Mouse (Mus musculus): ENCODE measurements around the gene Gabbr2. TPM values are rescaled to one million over a fixed set of nuclear protein-coding genes. Genes with fewer than 3 reads are reported as not detected.

Gabbr2 gene
- polyA plus RNA-seq, 1 experiment from 2014 or later, result 0.09 TPM

DNA sequence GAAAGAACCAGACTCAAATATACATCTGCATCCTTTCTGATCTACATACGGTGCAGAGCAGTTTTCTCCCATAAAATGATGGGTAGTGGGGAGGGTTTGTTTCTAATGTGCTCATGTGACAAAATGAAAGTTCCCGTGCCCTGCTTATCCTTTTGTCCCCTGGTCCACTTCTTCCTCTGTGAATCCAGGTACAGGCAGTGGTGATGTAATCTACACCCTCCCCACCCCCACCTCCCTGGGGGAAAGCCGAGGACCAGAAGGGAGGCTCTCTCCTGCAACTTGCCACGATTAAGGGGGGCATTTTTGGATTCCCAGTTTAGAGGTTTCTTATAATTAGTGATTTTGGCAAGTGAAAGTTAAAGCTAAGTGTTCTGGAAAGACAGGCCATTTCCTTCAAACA is 110.4 kb downstream of the Gabbr2 start:
- Histone ChIP-seq H3K4me2 (replicated peaks; ENCODE audit: low read depth, low read length) (no peak overlapping the region), H3K9me3 (ENCODE audit: control insufficient read depth, low read depth, low read length) (no peaks in the 10 kb centered on the region), H3K27me3 (ENCODE audit: control insufficient read depth, insufficient read depth, low read length) (no peaks in the 10 kb centered on the region), H3K36me3 (ENCODE audit: control insufficient read depth, insufficient read depth, low read length) (no peaks in the 10 kb centered on the region), H3K4me1 (ENCODE audit: control insufficient read depth, insufficient read depth, low read length) (peaks cover 6% of the 10 kb centered on the region; the same call in 1 of the 2 replicates), H3K9ac (replicated peaks; ENCODE audit: low read depth, low read length) (no peak overlapping the region), H3K4me3 (ENCODE audit: low read depth, low read length) (no peak overlapping the region), H3K27ac (ENCODE audit: low read length) (no peak overlapping the region)
- no peak for ATAC-seq (ENCODE audit: insufficient number of reproducible peaks, insufficient read depth, low FRiP score, low read depth)
- 54% methylated on average over 4 of the region's 4 CpGs for WGBS

GRCm38 (mm10) chr4:46879943-46880342 is 111.7 kb downstream of the Gabbr2 start:
- H3K36me3 ChIP-seq (ENCODE audit: control insufficient read depth, insufficient read depth, low read length), result no peaks in the 10 kb centered on the region
- H3K9me3 ChIP-seq (ENCODE audit: control insufficient read depth, low read depth, low read length), result no peaks in the 10 kb centered on the region
- H3K4me1 ChIP-seq (ENCODE audit: control insufficient read depth, insufficient read depth, low read length), result peaks cover 6% of the 10 kb centered on the region; the same call in 1 of the 2 replicates
- H3K27ac ChIP-seq (ENCODE audit: low read length), result no peak overlapping the region
- H3K9ac ChIP-seq (replicated peaks; ENCODE audit: low read depth, low read length), result no peak overlapping the region
- WGBS, result 52% methylated on average over 4 of the region's 4 CpGs
- no peaks in the 10 kb centered on the region for H3K27me3 ChIP-seq (ENCODE audit: control insufficient read depth, insufficient read depth, low read length)
- H3K4me2 ChIP-seq (replicated peaks; ENCODE audit: low read depth, low read length), result no peak overlapping the region
- no peak overlapping the region for H3K4me3 ChIP-seq (ENCODE audit: low read depth, low read length)
- no peak for ATAC-seq (ENCODE audit: insufficient number of reproducible peaks, insufficient read depth, low FRiP score, low read depth)

DNA sequence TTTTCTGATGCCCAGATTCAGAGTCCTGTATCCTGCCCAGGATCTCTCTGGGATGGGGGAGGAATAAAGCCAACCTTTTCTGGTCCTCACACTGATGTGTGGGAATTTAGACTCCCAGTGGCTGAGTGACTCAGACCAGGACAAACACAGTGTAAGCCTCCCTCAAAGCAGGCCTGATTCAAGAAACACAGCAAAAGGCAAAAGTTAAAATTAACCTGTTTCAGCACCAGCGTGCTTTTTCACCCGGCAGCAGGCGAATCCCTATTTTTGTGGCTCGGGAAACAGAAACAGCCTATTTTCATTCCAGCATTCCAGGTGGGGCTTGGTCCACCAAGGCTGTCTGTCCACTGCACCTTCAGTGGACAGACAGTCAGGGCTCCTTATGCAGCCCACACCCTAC is 118.9 kb downstream of the Gabbr2 start:
- WGBS, result 77% methylated on average over 4 of the region's 4 CpGs
- Histone ChIP-seq H3K4me2 (replicated peaks; ENCODE audit: low read depth, low read length) (no peak overlapping the region), H3K4me1 (ENCODE audit: control insufficient read depth, insufficient read depth, low read length) (no peaks in the 10 kb centered on the region), H3K27me3 (ENCODE audit: control insufficient read depth, insufficient read depth, low read length) (no peaks in the 10 kb centered on the region), H3K9ac (replicated peaks; ENCODE audit: low read depth, low read length) (no peak overlapping the region), H3K27ac (ENCODE audit: low read length) (no peak overlapping the region), H3K4me3 (ENCODE audit: low read depth, low read length) (no peak overlapping the region), H3K36me3 (ENCODE audit: control insufficient read depth, insufficient read depth, low read length) (no peaks in the 10 kb centered on the region), H3K9me3 (ENCODE audit: control insufficient read depth, low read depth, low read length) (no peaks in the 10 kb centered on the region)
- ATAC-seq (ENCODE audit: insufficient number of reproducible peaks, insufficient read depth, low FRiP score, low read depth), result no peak

GRCm38 (mm10) chr4:46870157-46870556 is 121.5 kb downstream of the Gabbr2 start:
- Histone ChIP-seq H3K27me3 (ENCODE audit: control insufficient read depth, insufficient read depth, low read length) (no peaks in the 10 kb centered on the region), H3K4me3 (ENCODE audit: low read depth, low read length) (no peak overlapping the region), H3K9me3 (ENCODE audit: control insufficient read depth, low read depth, low read length) (no peaks in the 10 kb centered on the region), H3K27ac (ENCODE audit: low read length) (no peak overlapping the region), H3K36me3 (ENCODE audit: control insufficient read depth, insufficient read depth, low read length) (no peaks in the 10 kb centered on the region), H3K4me2 (replicated peaks; ENCODE audit: low read depth, low read length) (no peak overlapping the region), H3K4me1 (ENCODE audit: control insufficient read depth, insufficient read depth, low read length) (no peaks in the 10 kb centered on the region), H3K9ac (replicated peaks; ENCODE audit: low read depth, low read length) (no peak overlapping the region)
- no peak for ATAC-seq (ENCODE audit: insufficient number of reproducible peaks, insufficient read depth, low FRiP score, low read depth)
- 28% methylated on average over 6 of the region's 6 CpGs for WGBS

DNA sequence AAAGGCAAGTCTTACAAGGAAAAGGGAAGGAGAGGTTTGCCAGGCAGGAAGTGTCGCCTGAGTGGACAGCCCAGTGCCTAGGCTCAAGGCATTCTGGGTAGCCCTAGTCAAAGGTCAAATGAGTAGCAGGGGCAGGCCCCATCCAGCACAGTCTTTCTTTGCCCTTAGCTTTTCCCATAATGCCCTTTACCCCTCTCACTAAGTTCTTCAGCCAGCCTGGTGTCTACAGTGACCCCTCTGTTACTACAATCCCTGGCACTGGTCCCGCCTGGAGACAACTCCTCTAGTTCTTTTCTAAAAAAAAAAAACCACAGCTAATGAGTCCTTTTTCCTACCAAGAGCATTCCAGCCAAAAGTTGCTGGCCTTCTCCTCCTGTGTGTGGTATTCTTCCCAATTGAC is 122.3 kb downstream of the Gabbr2 start:
- no peak overlapping the region for H3K9ac ChIP-seq (replicated peaks; ENCODE audit: low read depth, low read length)
- H3K36me3 ChIP-seq (ENCODE audit: control insufficient read depth, insufficient read depth, low read length), result no peaks in the 10 kb centered on the region
- H3K27me3 ChIP-seq (ENCODE audit: control insufficient read depth, insufficient read depth, low read length), result no peaks in the 10 kb centered on the region
- WGBS, result 86% methylated on average over 2 of the region's 2 CpGs
- H3K9me3 ChIP-seq (ENCODE audit: control insufficient read depth, low read depth, low read length), result no peaks in the 10 kb centered on the region
- no peak overlapping the region for H3K4me2 ChIP-seq (replicated peaks; ENCODE audit: low read depth, low read length)
- ATAC-seq (ENCODE audit: insufficient number of reproducible peaks, insufficient read depth, low FRiP score, low read depth), result no peak
- H3K4me3 ChIP-seq (ENCODE audit: low read depth, low read length), result no peak overlapping the region
- no peaks in the 10 kb centered on the region for H3K4me1 ChIP-seq (ENCODE audit: control insufficient read depth, insufficient read depth, low read length)
- H3K27ac ChIP-seq (ENCODE audit: low read length), result no peak overlapping the region

GRCm38 (mm10) chr4:46868921-46869320 is 122.8 kb downstream of the Gabbr2 start:
- Histone ChIP-seq H3K27ac (ENCODE audit: low read length) (no peak overlapping the region), H3K4me3 (ENCODE audit: low read depth, low read length) (no peak overlapping the region), H3K4me2 (replicated peaks; ENCODE audit: low read depth, low read length) (no peak overlapping the region), H3K9ac (replicated peaks; ENCODE audit: low read depth, low read length) (no peak overlapping the region), H3K27me3 (ENCODE audit: control insufficient read depth, insufficient read depth, low read length) (no peaks in the 10 kb centered on the region), H3K9me3 (ENCODE audit: control insufficient read depth, low read depth, low read length) (no peaks in the 10 kb centered on the region), H3K36me3 (ENCODE audit: control insufficient read depth, insufficient read depth, low read length) (no peaks in the 10 kb centered on the region), H3K4me1 (ENCODE audit: control insufficient read depth, insufficient read depth, low read length) (no peaks in the 10 kb centered on the region)
- ATAC-seq (ENCODE audit: insufficient number of reproducible peaks, insufficient read depth, low FRiP score, low read depth), result no peak
- 80% methylated on average over 3 of the region's 3 CpGs for WGBS

GRCm38 (mm10) chr4:46868181-46868580 is 123.5 kb downstream of the Gabbr2 start:
- Histone ChIP-seq H3K9ac (replicated peaks; ENCODE audit: low read depth, low read length) (no peak overlapping the region), H3K27ac (ENCODE audit: low read length) (no peak overlapping the region), H3K27me3 (ENCODE audit: control insufficient read depth, insufficient read depth, low read length) (no peaks in the 10 kb centered on the region), H3K36me3 (ENCODE audit: control insufficient read depth, insufficient read depth, low read length) (no peaks in the 10 kb centered on the region), H3K4me3 (ENCODE audit: low read depth, low read length) (no peak overlapping the region), H3K4me1 (ENCODE audit: control insufficient read depth, insufficient read depth, low read length) (no peaks in the 10 kb centered on the region), H3K9me3 (ENCODE audit: control insufficient read depth, low read depth, low read length) (no peaks in the 10 kb centered on the region), H3K4me2 (replicated peaks; ENCODE audit: low read depth, low read length) (no peak overlapping the region)
- WGBS, result 67% methylated on average over 5 of the region's 5 CpGs
- no peak for ATAC-seq (ENCODE audit: insufficient number of reproducible peaks, insufficient read depth, low FRiP score, low read depth)

- 67% methylated on average over 10 of the region's 10 CpGs for WGBS
- no peak overlapping the region for H3K27ac ChIP-seq (ENCODE audit: low read length)
- no peaks in the 10 kb centered on the region for H3K27me3 ChIP-seq (ENCODE audit: control insufficient read depth, insufficient read depth, low read length)
- no peak overlapping the region for H3K9ac ChIP-seq (replicated peaks; ENCODE audit: low read depth, low read length)
- no peak overlapping the region for H3K4me2 ChIP-seq (replicated peaks; ENCODE audit: low read depth, low read length)
- no peak overlapping the region for H3K4me3 ChIP-seq (ENCODE audit: low read depth, low read length)
- no peaks in the 10 kb centered on the region for H3K4me1 ChIP-seq (ENCODE audit: control insufficient read depth, insufficient read depth, low read length)
- no peaks in the 10 kb centered on the region for H3K36me3 ChIP-seq (ENCODE audit: control insufficient read depth, insufficient read depth, low read length)
- no peak for ATAC-seq (ENCODE audit: insufficient number of reproducible peaks, insufficient read depth, low FRiP score, low read depth)
- H3K9me3 ChIP-seq (ENCODE audit: control insufficient read depth, low read depth, low read length), result no peaks in the 10 kb centered on the region
Measured at GRCm38 (mm10) chr4:46867779-46868178, 123.9 kb downstream of the Gabbr2 start.

DNA sequence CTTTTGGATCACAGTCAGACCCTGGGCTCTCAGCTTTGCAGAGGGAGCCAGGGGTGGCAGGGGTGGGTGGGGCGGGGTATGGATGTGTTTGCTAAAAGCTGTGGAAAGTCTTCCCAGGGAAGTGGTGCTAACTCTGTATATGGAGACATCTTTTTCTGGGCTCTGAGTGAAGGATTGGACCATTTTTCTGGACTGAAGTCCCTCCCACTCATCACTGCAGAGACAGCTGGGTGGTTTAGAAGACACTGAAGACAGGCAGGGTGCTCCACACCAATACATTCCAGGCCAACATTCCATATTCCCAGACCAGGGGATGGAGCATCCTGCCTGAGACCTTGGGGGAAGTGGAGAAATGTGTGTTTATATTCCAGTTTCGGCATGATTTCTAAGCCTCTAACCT is 125.6 kb downstream of the Gabbr2 start:
- H3K4me3 ChIP-seq (ENCODE audit: low read depth, low read length), result no peak overlapping the region
- no peak for ATAC-seq (ENCODE audit: insufficient number of reproducible peaks, insufficient read depth, low FRiP score, low read depth)
- H3K9ac ChIP-seq (replicated peaks; ENCODE audit: low read depth, low read length), result no peak overlapping the region
- 45% methylated on average over 2 of the region's 2 CpGs for WGBS
- H3K4me2 ChIP-seq (replicated peaks; ENCODE audit: low read depth, low read length), result no peak overlapping the region
- no peak overlapping the region for H3K27ac ChIP-seq (ENCODE audit: low read length)
- H3K27me3 ChIP-seq (ENCODE audit: control insufficient read depth, insufficient read depth, low read length), result no peaks in the 10 kb centered on the region
- H3K9me3 ChIP-seq (ENCODE audit: control insufficient read depth, low read depth, low read length), result no peaks in the 10 kb centered on the region
- no peaks in the 10 kb centered on the region for H3K4me1 ChIP-seq (ENCODE audit: control insufficient read depth, insufficient read depth, low read length)
- H3K36me3 ChIP-seq (ENCODE audit: control insufficient read depth, insufficient read depth, low read length), result no peaks in the 10 kb centered on the region

Measured in stomach, embryonic 14.5 days (tissue).